ENCODE assay signal across 9 mouse cellular contexts in genomic region chr7:119010854-119011529, GRCm38 (mm10). TPM values are rescaled to one million over a fixed set of nuclear protein-coding genes. Genes with fewer than 3 reads are reported as not detected.
DNase-seq lines count a peak whose midpoint lies in the region; ATAC-seq lines count a peak whose summit lies in the region.
"Had no signal": no experiment of that assay in that cellular context is flagged by ENCODE, and none has a peak within 500 bp of the region (broad histone marks: within the 10 kb centered on the region; RNA-seq: fewer than 3 reads in every experiment).

No protein-coding gene starts in this region.

- 15% methylated on average over 5 of the region's 5 CpGs for WGBS in heart, embryonic 12.5 days
- 18% methylated on average over 5 of the region's 5 CpGs for WGBS in midbrain, embryonic 10.5 days

- peak; percentile 25 to 87 for DNase-seq in heart, adult 18-20 months
- DNase-seq in adrenal gland, adult 2 months = peak; percentile 65
- DNase-seq in embryo, embryonic 9.5 days (ENCODE audit: extremely low spot score) = peak; percentile 69
- peak; percentile 45 for DNase-seq in layer of hippocampus, adult 9-11 months
- peak; percentile 75 for DNase-seq in midbrain, embryonic 10.5 days (ENCODE audit: low spot score)
- peak; percentile 36 for DNase-seq in splenic B cell, adult 2 months (ENCODE audit: low read depth, low spot score)

- no peaks in the 10 kb centered on the region for H3K36me3 ChIP-seq in heart, embryonic 12.5 days
- H3K36me3 ChIP-seq in midbrain, embryonic 10.5 days = no peaks in the 10 kb centered on the region
- H3K36me3 ChIP-seq in splenic B cell, adult 2 months (ENCODE audit: control insufficient read depth, insufficient read depth, low read length, poor library complexity, severe bottlenecking) = no peaks in the 10 kb centered on the region
- H3K36me3 ChIP-seq: limb, embryonic 13.5 days had no signal

- no peak overlapping the region for H3K27ac ChIP-seq in heart, embryonic 12.5 days (ENCODE audit: poor library complexity, severe bottlenecking)
- H3K27ac ChIP-seq in midbrain, embryonic 10.5 days (replicated peaks) = no peak overlapping the region
- H3K27ac ChIP-seq: limb, embryonic 13.5 days had no signal

- H3K4me2 ChIP-seq in heart, embryonic 12.5 days = no peak overlapping the region
- H3K4me2 ChIP-seq: limb, embryonic 13.5 days had no signal

- peaks cover 2% of the 10 kb centered on the region for H3K27me3 ChIP-seq in heart, embryonic 12.5 days (replicated peaks)
- H3K27me3 ChIP-seq in midbrain, embryonic 10.5 days (ENCODE audit: low read depth, poor library complexity, severe bottlenecking) = no peaks in the 10 kb centered on the region
- no peaks in the 10 kb centered on the region for H3K27me3 ChIP-seq in splenic B cell, adult 2 months (ENCODE audit: control insufficient read depth, insufficient read depth, low read length, poor library complexity, severe bottlenecking)
- H3K27me3 ChIP-seq: limb, embryonic 13.5 days had no signal

- 0 out of 2 replicates have a peak, but pooled peaks cover 4% of the 10 kb centered on the region for H3K9me3 ChIP-seq in heart, embryonic 12.5 days (replicated peaks)
- no peaks in the 10 kb centered on the region for H3K9me3 ChIP-seq in midbrain, embryonic 10.5 days (replicated peaks)
- H3K9me3 ChIP-seq: limb, embryonic 13.5 days had no signal

- H3K4me1 ChIP-seq in heart, embryonic 12.5 days (replicated peaks) = no peaks in the 10 kb centered on the region
- no peaks in the 10 kb centered on the region for H3K4me1 ChIP-seq in midbrain, embryonic 10.5 days
- H3K4me1 ChIP-seq: limb, embryonic 13.5 days had no signal

- no peak for ATAC-seq in heart, embryonic 12.5 days (ENCODE audit: insufficient number of reproducible peaks, low FRiP score)
- peak; percentile 56 to 62; a peak in 2 of 4 replicates for ATAC-seq in hematopoietic stem cell, adult 5-6 weeks (replicated peaks in 1 of 2; ENCODE audit: insufficient read depth in 1 of 2, low FRiP score in 2 of 2, low TSS enrichment in 1 of 2, low read depth in 1 of 2, poor library complexity in 2 of 2, severe bottlenecking in 2 of 2)

- no peak overlapping the region for H3K9ac ChIP-seq in heart, embryonic 12.5 days
- H3K9ac ChIP-seq: limb, embryonic 13.5 days had no signal

- no peak overlapping the region for H3K4me3 ChIP-seq in heart, embryonic 12.5 days
- H3K4me3 ChIP-seq in midbrain, embryonic 10.5 days = no peak overlapping the region
- H3K4me3 ChIP-seq: limb, embryonic 13.5 days had no signal

RNA-seq across cellular contexts. Expression of gene Gprc5b, which starts 16.0 kb away (rescaled TPM):
- total RNA-seq in heart, adult 18-20 months (2021) = 10 to 100 TPM; 10.5 to 13.7 TPM
- polyA plus RNA-seq in heart, embryonic 12.5 days (2016; fragmentation: Nextera tagmentation; extraction: Ambion mirVana) = 3.3 and 3.6 TPM in 2 replicates
- total RNA-seq in adrenal gland, adult 2 months (2021) = 100 to 1,000 TPM; 117 to 125 TPM
- polyA plus RNA-seq in adrenal gland, adult 2 months (2012; rRNA removed) = 130 and 137 TPM in 2 replicates
- total RNA-seq in hematopoietic stem cell, adult 5-6 weeks (2017) = 23.8 and 28.0 TPM in 2 replicates
- polyA plus RNA-seq in midbrain, embryonic 10.5 days (2016; fragmentation: Nextera tagmentation; extraction: Ambion mirVana) = 10.1 and 13.6 TPM in 2 replicates
